Mouse (Mus musculus): ENCODE measurements at regions not wholly inside any gene's neighbourhood (a gene's known extent, or its start where the extent isn't known, plus 50 kb on each side); places are given as distances from the start of the nearest gene placed in this dataset.

DNA sequence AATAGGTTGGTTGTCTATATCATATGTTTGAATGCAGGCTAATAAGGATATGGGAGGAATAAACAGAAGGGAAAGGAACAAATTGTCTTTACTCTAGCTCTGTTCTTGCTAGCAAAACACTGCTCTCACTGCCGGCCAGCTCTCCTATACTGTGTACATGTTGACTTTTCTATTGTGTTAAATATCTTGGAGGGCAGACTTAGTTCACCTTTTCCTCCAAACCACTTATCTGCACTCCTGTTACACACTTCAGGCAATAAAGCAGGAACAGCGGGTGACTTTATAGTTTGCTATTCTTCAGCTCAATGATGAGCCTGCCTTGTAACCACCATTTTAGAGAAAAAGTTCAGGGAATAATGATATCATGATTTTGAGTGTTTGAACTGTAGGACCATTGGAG lies 181.0 kb upstream of the Gm6793 start:
- TF ChIP-seq CTCF (conservative IDR thresholded peaks at IDR 0.05; ENCODE audit: low read length), result no peak
- TF ChIP-seq NANOG (IDR thresholded peaks at IDR 0.05; ENCODE audit: borderline replicate concordance, low read length), result no peak

Data from E14TG2a.4 (cell line).